Mouse (Mus musculus): ENCODE measurements around the gene Hace1. TPM values are rescaled to one million over a fixed set of nuclear protein-coding genes. Genes with fewer than 3 reads are reported as not detected.

The Hace1 gene
- polyA plus RNA-seq, 1 experiment from 2014 or later: 21.1 TPM

DNA sequence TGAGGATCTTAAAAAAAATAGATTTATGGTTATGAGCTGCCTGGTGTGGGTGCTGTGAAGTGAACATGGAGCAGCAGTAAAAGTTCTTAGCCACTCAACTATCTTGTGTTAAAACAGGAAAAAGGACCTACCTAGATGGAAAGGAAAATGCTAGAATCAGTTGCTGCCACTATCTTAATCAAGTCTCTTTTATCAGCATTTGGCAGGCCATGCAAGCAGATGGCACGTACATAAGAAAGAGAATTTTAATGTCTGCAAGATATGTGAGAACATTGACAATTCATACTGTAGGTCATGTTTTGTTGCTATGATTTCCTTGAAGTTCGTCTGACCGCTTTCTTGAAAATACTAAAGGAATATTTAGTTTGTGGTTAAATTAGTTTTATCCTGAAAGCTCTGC, 54.4 kb downstream of the Hace1 start:
- H3K4me1 ChIP-seq: no peaks in the 10 kb centered on the region
- H3K4me3 ChIP-seq: no peak overlapping the region
- ATAC-seq (ENCODE audit: low FRiP score, low read depth): no peak
- 92% methylated on average over 3 of the region's 3 CpGs for WGBS
- no peak overlapping the region for H3K9ac ChIP-seq
- H3K9me3 ChIP-seq: no peaks in the 10 kb centered on the region
- no peaks in the 10 kb centered on the region for H3K27me3 ChIP-seq (replicated peaks)
- no peak overlapping the region for H3K27ac ChIP-seq
- H3K36me3 ChIP-seq: no peaks in the 10 kb centered on the region
- H3K4me2 ChIP-seq (replicated peaks): no peak overlapping the region

DNA sequence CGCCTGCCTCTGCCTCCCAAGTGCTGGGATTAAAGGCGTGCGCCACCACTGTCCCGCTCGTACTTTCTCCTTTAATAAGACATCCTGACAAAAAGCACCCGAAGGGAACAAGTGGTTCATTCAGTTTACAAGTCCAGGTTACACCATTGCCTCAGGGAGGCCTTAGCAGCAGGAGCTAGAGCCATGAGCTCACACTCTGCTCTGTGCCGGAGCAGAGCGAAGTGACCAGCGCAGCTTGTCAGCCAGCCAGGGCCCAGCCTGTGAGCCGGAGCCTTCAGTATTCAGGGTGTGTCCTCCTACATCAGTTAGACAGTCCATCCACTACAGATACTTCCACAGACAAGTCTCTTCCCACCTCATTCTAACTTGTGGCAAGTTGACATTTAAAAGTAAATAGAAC, 55.0 kb downstream of the Hace1 start:
- no peak for ATAC-seq (ENCODE audit: low FRiP score, low read depth)
- no peak overlapping the region for H3K4me3 ChIP-seq
- H3K9me3 ChIP-seq: no peaks in the 10 kb centered on the region
- H3K27me3 ChIP-seq (replicated peaks): no peaks in the 10 kb centered on the region
- no peaks in the 10 kb centered on the region for H3K36me3 ChIP-seq
- no peak overlapping the region for H3K27ac ChIP-seq
- no peaks in the 10 kb centered on the region for H3K4me1 ChIP-seq
- H3K4me2 ChIP-seq (replicated peaks): no peak overlapping the region
- no peak overlapping the region for H3K9ac ChIP-seq
- 95% methylated on average over 10 of the region's 10 CpGs for WGBS

DNA sequence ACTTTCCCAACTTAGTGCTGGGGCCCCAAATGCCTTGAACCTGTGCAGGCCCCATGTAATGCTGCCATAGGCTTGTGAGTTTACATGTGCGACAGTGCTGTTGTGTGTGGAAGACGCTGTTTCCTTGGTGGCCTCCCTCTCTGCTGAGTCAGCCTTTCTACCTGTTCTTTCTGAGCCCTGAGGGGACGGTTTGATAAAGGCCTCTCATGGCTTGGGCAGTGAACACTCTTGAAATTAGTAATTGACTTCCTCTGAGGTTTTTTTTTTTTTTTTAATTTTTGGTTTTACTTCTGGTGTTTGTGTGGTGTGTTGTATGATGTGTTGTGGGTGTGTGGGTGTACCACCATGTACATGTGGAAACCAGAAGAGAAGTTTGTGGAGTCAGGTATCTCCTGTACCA, 57.6 kb downstream of the Hace1 start:
- ATAC-seq (ENCODE audit: low FRiP score, low read depth): no peak
- 90% methylated on average over 3 of the region's 3 CpGs for WGBS
- no peak overlapping the region for H3K9ac ChIP-seq
- H3K36me3 ChIP-seq: 0 out of 2 replicates have a peak, but pooled peaks cover 2% of the 10 kb centered on the region
- H3K4me1 ChIP-seq: no peaks in the 10 kb centered on the region
- no peak overlapping the region for H3K4me2 ChIP-seq (replicated peaks)
- no peak overlapping the region for H3K27ac ChIP-seq
- no peak overlapping the region for H3K4me3 ChIP-seq
- no peaks in the 10 kb centered on the region for H3K9me3 ChIP-seq
- no peaks in the 10 kb centered on the region for H3K27me3 ChIP-seq (replicated peaks)

DNA sequence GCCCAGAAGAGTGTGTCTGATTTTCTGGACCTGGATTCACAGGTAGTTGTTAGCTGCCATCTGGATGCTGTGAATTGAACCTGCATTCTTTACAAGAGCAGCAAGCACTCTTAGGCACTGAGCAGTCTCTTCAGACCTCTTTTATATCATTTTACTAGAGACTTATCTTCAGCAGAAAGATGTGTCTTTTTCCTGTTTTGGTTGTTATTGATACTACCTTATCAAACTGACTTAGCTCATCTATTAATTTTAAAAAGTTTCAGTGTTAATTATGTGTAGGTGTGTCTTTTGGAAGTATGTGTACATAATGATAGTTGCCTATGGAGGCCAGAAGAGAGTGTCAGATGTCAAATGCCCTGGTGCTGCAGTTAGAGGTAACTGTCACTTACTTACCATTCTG, 62.1 kb downstream of the Hace1 start:
- Histone ChIP-seq H3K27ac (no peak overlapping the region), H3K9me3 (no peaks in the 10 kb centered on the region), H3K4me2 (replicated peaks) (no peak overlapping the region), H3K4me1 (no peaks in the 10 kb centered on the region), H3K9ac (no peak overlapping the region), H3K4me3 (no peak overlapping the region), H3K27me3 (replicated peaks) (no peaks in the 10 kb centered on the region), H3K36me3 (peaks cover 5% of the 10 kb centered on the region; the same call in 1 of the 2 replicates)
- no peak for ATAC-seq (ENCODE audit: low FRiP score, low read depth)

DNA sequence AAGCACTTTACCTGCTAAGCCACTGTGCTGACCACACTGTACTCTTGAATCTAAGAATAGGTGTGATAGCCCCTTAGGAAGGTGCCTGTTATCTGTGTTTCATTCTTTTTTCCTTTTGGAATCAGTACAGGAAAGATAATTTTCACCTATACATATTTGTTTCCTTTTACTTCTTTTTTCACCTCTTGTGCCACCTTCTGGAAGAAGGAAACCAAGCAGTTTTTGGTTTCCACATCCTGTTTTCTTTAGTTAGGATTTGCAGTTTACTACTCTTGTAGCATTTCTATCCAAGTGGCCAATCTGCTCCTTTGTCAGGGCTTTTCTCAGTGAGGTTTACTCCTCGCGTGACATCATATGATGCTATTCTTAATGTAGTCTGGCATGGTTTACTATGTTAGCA, 76.4 kb downstream of the Hace1 start:
- no peak overlapping the region for H3K9ac ChIP-seq
- no peak overlapping the region for H3K27ac ChIP-seq
- no peak overlapping the region for H3K4me3 ChIP-seq
- H3K27me3 ChIP-seq (replicated peaks): no peaks in the 10 kb centered on the region
- no peak for ATAC-seq (ENCODE audit: low FRiP score, low read depth)
- WGBS: 94% methylated on average over 2 of the region's 2 CpGs
- peaks cover 5% of the 10 kb centered on the region; the same call in 1 of the 2 replicates for H3K36me3 ChIP-seq
- no peaks in the 10 kb centered on the region for H3K9me3 ChIP-seq
- no peaks in the 10 kb centered on the region for H3K4me1 ChIP-seq
- H3K4me2 ChIP-seq (replicated peaks): no peak overlapping the region

DNA sequence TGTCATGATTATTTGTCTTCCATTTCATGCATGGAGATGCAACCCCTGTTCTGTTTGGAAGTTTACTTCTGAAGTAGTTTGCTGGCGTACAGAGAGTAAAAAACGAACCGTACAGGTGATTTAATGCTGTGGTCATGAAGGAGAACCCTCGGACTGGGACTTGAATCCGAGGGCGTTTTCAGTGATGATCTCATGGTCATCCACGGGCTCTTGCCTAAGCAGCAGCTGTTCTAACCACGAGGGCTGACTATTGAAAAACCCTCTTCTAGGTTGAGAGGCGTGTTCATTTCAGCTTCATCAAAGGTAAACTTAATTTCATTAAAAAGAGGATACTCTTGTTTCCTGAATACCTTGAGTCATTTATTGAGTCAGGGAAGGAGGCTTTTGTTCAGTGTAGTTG, 84.4 kb downstream of the Hace1 start:
- Histone ChIP-seq H3K4me2 (replicated peaks) (no peak overlapping the region), H3K27me3 (replicated peaks) (no peaks in the 10 kb centered on the region), H3K9ac (no peak overlapping the region), H3K9me3 (peaks cover 4% of the 10 kb centered on the region; the same call in 1 of the 2 replicates), H3K27ac (no peak overlapping the region), H3K36me3 (no peaks in the 10 kb centered on the region), H3K4me1 (no peaks in the 10 kb centered on the region), H3K4me3 (no peak overlapping the region)
- WGBS: 88% methylated on average over 9 of the region's 9 CpGs
- no peak for ATAC-seq (ENCODE audit: low FRiP score, low read depth)

DNA sequence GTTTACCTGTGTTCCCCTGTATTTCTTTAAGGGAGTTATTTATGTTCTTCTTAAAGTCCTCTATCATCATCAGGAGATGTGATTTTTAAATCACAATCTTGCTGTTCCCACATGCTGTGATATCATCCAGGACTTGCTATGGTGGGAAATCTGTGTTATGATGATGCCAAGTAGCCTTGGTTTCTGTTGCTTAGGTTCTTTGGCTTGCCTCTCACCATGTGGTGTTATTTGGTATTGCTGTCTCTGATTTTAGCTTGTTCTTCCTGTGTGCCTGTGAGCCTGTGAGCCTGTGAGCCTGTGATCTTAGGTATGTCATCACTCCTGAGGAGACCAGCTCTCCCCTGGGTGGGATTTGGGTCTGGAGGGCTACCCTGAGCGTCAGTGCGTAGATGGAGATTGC, 90.6 kb downstream of the Hace1 start:
- Histone ChIP-seq H3K4me3 (no peak overlapping the region), H3K36me3 (no peaks in the 10 kb centered on the region), H3K4me1 (no peaks in the 10 kb centered on the region), H3K9me3 (peaks cover 4% of the 10 kb centered on the region; the same call in 1 of the 2 replicates), H3K27ac (no peak overlapping the region), H3K27me3 (replicated peaks) (no peaks in the 10 kb centered on the region), H3K9ac (no peak overlapping the region), H3K4me2 (replicated peaks) (no peak overlapping the region)
- 100% methylated on average over 2 of the region's 2 CpGs for WGBS
- ATAC-seq (ENCODE audit: low FRiP score, low read depth): no peak

DNA sequence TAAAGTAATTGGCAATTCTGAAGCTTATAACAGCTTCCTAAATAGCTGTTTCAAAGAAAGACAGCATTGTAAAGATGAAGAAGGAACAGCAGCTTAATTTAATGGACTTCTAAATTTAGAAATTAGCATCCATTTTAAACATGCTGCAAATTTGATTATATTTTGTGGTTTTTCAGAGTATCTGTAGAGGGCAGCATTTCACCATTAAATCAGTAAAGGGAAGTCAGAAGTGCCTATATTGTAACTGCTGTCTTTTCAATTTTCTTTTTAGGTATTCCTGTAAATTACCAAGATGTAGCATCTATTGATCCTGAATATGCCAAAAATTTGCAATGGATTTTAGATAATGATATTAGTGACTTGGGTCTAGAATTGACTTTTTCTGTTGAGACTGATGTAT, 99.2 kb downstream of the Hace1 start:
- H3K9ac ChIP-seq: no peak overlapping the region
- no peak for ATAC-seq (ENCODE audit: low FRiP score, low read depth)
- H3K4me2 ChIP-seq (replicated peaks): no peak overlapping the region
- H3K27me3 ChIP-seq (replicated peaks): no peaks in the 10 kb centered on the region
- no peaks in the 10 kb centered on the region for H3K4me1 ChIP-seq
- no peak overlapping the region for H3K27ac ChIP-seq
- H3K4me3 ChIP-seq: no peak overlapping the region
- H3K36me3 ChIP-seq: no peaks in the 10 kb centered on the region
- H3K9me3 ChIP-seq: no peaks in the 10 kb centered on the region

DNA sequence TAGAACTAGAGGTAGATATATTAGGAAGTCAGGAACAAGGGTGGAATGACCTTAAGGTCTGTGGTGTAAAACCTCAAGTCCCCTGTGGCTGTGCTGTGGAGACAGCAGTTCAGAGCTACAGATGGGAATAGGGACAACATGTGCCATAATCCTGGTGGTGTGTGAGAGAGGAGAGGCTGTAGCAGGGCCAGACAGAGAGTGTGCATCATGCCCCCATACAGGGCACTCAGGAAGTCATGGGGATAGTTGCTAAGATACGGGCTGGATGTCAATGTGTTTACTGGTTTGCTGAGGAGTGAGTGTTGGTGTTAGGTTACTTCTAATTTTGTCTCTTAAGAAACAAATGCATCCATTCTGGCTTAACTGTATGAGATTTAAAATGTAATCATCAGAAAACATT, 108.6 kb downstream of the Hace1 start:
- Histone ChIP-seq H3K9ac (no peak overlapping the region), H3K4me1 (no peaks in the 10 kb centered on the region), H3K27ac (no peak overlapping the region), H3K4me3 (no peak overlapping the region), H3K36me3 (no peaks in the 10 kb centered on the region), H3K27me3 (replicated peaks) (no peaks in the 10 kb centered on the region), H3K4me2 (replicated peaks) (no peak overlapping the region), H3K9me3 (no peaks in the 10 kb centered on the region)
- ATAC-seq (ENCODE audit: low FRiP score, low read depth): no peak
- 84% methylated on average over 1 of the region's 1 CpGs for WGBS

DNA sequence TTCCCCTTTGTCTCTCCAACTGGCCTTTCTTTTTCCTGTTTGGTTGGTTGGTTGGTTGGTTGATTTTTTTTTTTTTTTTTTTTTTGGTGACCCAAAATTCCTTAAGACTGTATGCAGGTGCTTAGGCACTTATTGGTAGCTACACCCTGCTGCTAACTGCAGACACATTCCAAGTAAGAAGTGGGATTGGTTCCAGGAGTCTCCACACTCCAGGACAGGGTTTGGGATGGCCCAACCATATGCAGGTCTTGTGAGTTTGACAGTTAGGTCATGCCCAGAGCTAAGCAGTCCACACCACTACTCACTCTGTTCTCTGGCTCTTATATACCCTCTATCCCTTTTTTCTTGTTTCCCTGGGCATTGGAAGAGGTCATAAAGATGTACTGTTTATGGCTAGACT, 117.3 kb downstream of the Hace1 start:
- H3K36me3 ChIP-seq: no peaks in the 10 kb centered on the region
- no peak overlapping the region for H3K27ac ChIP-seq
- H3K9ac ChIP-seq: no peak overlapping the region
- H3K4me1 ChIP-seq: no peaks in the 10 kb centered on the region
- ATAC-seq (ENCODE audit: low FRiP score, low read depth): no peak
- H3K4me3 ChIP-seq: no peak overlapping the region
- H3K9me3 ChIP-seq: no peaks in the 10 kb centered on the region
- H3K27me3 ChIP-seq (replicated peaks): no peaks in the 10 kb centered on the region
- no peak overlapping the region for H3K4me2 ChIP-seq (replicated peaks)

DNA sequence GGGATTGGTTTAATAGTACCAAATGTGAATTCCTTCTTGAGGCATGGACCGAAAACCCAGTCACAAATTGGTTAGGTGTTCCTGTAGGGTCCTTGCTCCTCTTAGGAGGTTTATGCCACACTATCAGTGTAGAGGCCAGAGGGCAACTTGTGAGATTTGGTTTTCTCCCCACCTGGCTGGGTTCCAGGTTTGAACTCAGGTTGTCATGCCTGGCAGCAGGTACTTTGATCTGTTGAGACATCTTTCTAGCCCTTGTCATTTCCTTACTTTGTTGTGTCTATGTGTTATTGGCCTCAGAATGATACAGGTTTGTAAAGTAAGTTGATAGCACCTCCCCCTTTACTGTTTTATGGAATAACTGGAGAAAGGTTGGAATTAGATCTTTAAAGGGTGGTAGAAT, 117.9 kb downstream of the Hace1 start:
- no peaks in the 10 kb centered on the region for H3K27me3 ChIP-seq (replicated peaks)
- ATAC-seq (ENCODE audit: low FRiP score, low read depth): no peak
- H3K4me3 ChIP-seq: no peak overlapping the region
- 94% methylated on average over 1 of the region's 1 CpGs for WGBS
- no peaks in the 10 kb centered on the region for H3K4me1 ChIP-seq
- no peaks in the 10 kb centered on the region for H3K9me3 ChIP-seq
- no peak overlapping the region for H3K4me2 ChIP-seq (replicated peaks)
- no peak overlapping the region for H3K27ac ChIP-seq
- H3K9ac ChIP-seq: no peak overlapping the region
- no peaks in the 10 kb centered on the region for H3K36me3 ChIP-seq

DNA sequence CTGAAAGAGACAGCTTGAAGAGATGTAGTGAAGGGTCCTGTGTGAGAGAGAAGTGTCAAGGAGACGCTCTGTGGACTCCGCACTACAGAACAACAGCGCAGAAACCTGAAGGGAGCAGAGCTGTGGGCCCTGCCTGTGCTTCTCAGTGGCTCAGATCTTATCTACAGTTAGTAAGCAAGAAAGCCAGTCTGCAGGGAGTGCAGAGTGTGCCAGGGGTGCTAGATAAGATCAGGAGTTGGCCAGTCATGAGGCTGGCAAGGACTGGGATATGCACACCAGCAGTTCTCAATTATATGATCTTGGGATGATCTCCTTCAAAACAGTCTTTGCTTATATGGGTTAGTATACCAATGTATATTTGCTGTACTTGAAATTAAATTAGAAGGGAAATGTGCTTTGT, 121.3 kb downstream of the Hace1 start:
- Histone ChIP-seq H3K36me3 (peaks cover 4% of the 10 kb centered on the region; the same call in 1 of the 2 replicates), H3K4me2 (replicated peaks) (no peak overlapping the region), H3K27me3 (replicated peaks) (no peaks in the 10 kb centered on the region), H3K4me1 (no peaks in the 10 kb centered on the region), H3K4me3 (no peak overlapping the region), H3K9ac (no peak overlapping the region), H3K27ac (no peak overlapping the region), H3K9me3 (no peaks in the 10 kb centered on the region)
- ATAC-seq (ENCODE audit: low FRiP score, low read depth): no peak
- WGBS: 85% methylated on average over 3 of the region's 3 CpGs

DNA sequence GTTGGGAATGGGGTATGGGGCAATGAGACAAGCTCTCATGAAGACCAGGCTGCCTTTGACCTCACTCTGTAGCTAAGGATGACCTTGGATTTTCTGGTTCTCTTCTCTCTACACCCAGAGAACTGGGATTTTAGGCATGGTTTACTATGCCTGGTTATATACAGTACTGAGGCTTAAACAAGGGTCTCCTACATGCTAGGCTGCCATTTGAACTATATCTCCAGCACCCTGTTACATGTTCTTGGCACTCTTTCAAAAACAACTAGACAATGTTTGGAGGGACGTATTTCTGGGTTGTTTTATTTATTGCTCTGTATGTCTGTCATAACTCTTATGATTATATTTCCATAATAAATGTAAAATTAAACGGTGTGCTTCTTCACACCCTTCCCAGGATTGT, 129.2 kb downstream of the Hace1 start:
- Histone ChIP-seq H3K4me2 (replicated peaks) (no peak overlapping the region), H3K9ac (no peak overlapping the region), H3K4me1 (no peaks in the 10 kb centered on the region), H3K4me3 (no peak overlapping the region), H3K27ac (no peak overlapping the region), H3K27me3 (replicated peaks) (no peaks in the 10 kb centered on the region), H3K36me3 (no peaks in the 10 kb centered on the region), H3K9me3 (no peaks in the 10 kb centered on the region)
- ATAC-seq (ENCODE audit: low FRiP score, low read depth): no peak
- WGBS: 87% methylated on average over 2 of the region's 2 CpGs

DNA sequence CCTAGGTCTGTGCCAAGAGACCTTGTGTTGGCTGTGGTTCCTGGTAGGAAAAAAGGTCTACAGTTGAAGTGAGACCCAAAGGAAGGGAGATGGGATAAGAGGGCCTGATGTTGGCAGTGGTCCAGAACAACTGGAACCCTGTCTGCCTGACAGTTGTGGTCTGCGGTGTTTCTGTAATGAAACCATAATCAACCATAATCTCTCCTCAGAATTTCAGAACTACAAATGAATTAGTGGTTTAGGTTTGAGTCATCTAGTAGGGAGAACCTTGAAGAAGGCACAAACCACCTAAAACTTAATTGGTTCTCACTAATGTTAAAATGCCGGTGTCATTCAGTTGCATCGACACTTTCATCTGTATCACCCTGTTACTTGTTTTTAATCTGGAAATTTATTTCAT, 133.2 kb downstream of the Hace1 start:
- no peaks in the 10 kb centered on the region for H3K9me3 ChIP-seq
- H3K4me3 ChIP-seq: no peak overlapping the region
- no peak overlapping the region for H3K9ac ChIP-seq
- 0 out of 2 replicates have a peak, but pooled peaks cover 4% of the 10 kb centered on the region for H3K36me3 ChIP-seq
- no peak overlapping the region for H3K27ac ChIP-seq
- no peaks in the 10 kb centered on the region for H3K27me3 ChIP-seq (replicated peaks)
- no peak for ATAC-seq (ENCODE audit: low FRiP score, low read depth)
- no peak overlapping the region for H3K4me2 ChIP-seq (replicated peaks)
- WGBS: 90% methylated on average over 3 of the region's 3 CpGs
- H3K4me1 ChIP-seq: no peaks in the 10 kb centered on the region
